Mouse (Mus musculus) olfactory bulb, adult 2 months (tissue): ENCODE measurements around the gene Kcnb1.

Experiments used
- CTCF ChIP-seq: fragments of 200-500 bp; IDR thresholded peaks from 2 replicates; pipeline ENCODE4 v1.5.1; 2012; ENCODE audit warnings: low read depth, mild to moderate bottlenecking, low read length, moderate library complexity; ENCODE audit not compliant: insufficient read depth
- POLR2A ChIP-seq: fragments of 200-500 bp; IDR thresholded peaks from 2 replicates; pipeline ENCODE4 v1.6.1; 2012; ENCODE audit warnings: mild to moderate bottlenecking, low read depth, low read length, moderate library complexity; ENCODE audit not compliant: insufficient read depth

DNA sequence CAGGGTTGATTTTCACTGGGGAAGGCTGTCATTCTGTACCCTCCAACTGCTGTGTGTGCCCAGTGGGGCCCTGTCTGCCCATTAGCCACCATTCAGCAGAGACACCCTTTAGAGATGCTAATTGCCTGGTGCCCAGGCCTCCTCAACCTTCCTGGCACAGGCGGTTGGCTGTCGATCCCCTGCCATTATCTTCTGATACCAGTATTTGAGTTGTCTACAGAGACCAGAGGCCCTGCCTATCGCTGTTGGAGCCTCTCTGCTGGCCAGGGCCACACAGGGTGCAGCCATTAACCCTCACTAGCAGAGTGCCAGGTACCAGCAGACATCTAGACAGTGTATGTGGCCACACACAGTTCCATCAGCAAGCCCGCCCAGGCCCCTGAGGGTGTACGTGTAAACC, 31.2 kb downstream of the Kcnb1 start:
- no peak for TF ChIP-seq CTCF
- no peak for TF ChIP-seq POLR2A
